Mouse (Mus musculus) intestine, postnatal 0 days (tissue): ENCODE data around the gene Car3. TPM values are rescaled to one million over a fixed set of nuclear protein-coding genes. Genes with fewer than 3 reads are reported as not detected.

Experiments used
- ATAC-seq: fragments of 200-750 bp; cut with Nextera tagmentation; 2 replicates; pipeline ENCODE4 v1.8.0; 2017; ENCODE audit warnings: mild to moderate bottlenecking, moderate TSS enrichment, moderate library complexity
- H3K27ac ChIP-seq: fragments of 300-500 bp; sonication (generic); 2 replicates; pipeline ENCODE4 v1.5.1; 2014; ENCODE audit warnings: mild to moderate bottlenecking, low read depth, low read length, moderate library complexity
- H3K27me3 ChIP-seq: fragments of 300-500 bp; sonication (generic); replicated peaks from 2 replicates; pipeline ENCODE4 v1.6.1; 2014; ENCODE audit warnings: low read length, mixed read lengths; ENCODE audit not compliant: control insufficient read depth, insufficient read depth
- H3K36me3 ChIP-seq: fragments of 300-500 bp; sonication (generic); 2 replicates; pipeline ENCODE4 v1.6.1; 2014; ENCODE audit warnings: mild to moderate bottlenecking, moderate library complexity; ENCODE audit not compliant: control insufficient read depth, insufficient read depth
- H3K4me1 ChIP-seq: fragments of 300-500 bp; sonication (generic); replicated peaks from 2 replicates; pipeline ENCODE4 v1.6.1; 2014; ENCODE audit warnings: antibody characterized with exemption, low read length, mixed read lengths; ENCODE audit not compliant: control insufficient read depth, insufficient read depth
- H3K4me2 ChIP-seq: fragments of 300-500 bp; sonication (generic); replicated peaks from 2 replicates; pipeline ENCODE4 v1.6.1; 2014; ENCODE audit warnings: low read depth, mild to moderate bottlenecking, moderate library complexity
- H3K4me3 ChIP-seq: fragments of 300-500 bp; sonication (generic); 2 replicates; pipeline ENCODE4 v1.5.1; 2014; ENCODE audit warnings: low read depth, low read length
- H3K9ac ChIP-seq: fragments of 300-500 bp; sonication (generic); 2 replicates; pipeline ENCODE4 v1.6.1; 2014; ENCODE audit warnings: mild to moderate bottlenecking, low read depth, low read length
- H3K9me3 ChIP-seq: fragments of 300-500 bp; sonication (generic); 2 replicates; pipeline ENCODE4 v1.6.1; 2016; ENCODE audit warnings: mixed run types; ENCODE audit not compliant: control insufficient read depth
- CTCF ChIP-seq: sonication (generic); IDR thresholded peaks from 2 replicates; pipeline ENCODE4 v1.5.1; 2016; ENCODE audit warnings: low read depth, mild to moderate bottlenecking, control low read depth, antibody characterized with exemption, moderate library complexity
- WGBS: fragments of 180-500 bp; shearing (Covaris S2); extraction: QIAGEN DNeasy Blood & Tissue Kit; methylation state at CpG from one replicate; pipeline ENCODE4 v1.1.7; 2014; 5-methylcytosine and 5-hydroxymethylcytosine counted together
- polyA plus RNA-seq: library from polyadenylated mRNA; unstranded; fragments of >200 nt; fragmentation: Nextera tagmentation; extraction: Ambion mirVana; gene quantifications from 2 replicates; pipeline ENCODE4 v1.2.1, GENCODE M21; 2015

Car3 gene
- polyA plus RNA-seq, 1 experiment from 2014 or later = 1.4 TPM

GRCm38 (mm10) chr3:14838936-14839335 lies 24.4 kb upstream of the Car3 start:
- 97% methylated on average over 1 of the region's 1 CpGs for WGBS
- no peaks in the 10 kb centered on the region for H3K36me3 ChIP-seq
- ATAC-seq = no peak

DNA sequence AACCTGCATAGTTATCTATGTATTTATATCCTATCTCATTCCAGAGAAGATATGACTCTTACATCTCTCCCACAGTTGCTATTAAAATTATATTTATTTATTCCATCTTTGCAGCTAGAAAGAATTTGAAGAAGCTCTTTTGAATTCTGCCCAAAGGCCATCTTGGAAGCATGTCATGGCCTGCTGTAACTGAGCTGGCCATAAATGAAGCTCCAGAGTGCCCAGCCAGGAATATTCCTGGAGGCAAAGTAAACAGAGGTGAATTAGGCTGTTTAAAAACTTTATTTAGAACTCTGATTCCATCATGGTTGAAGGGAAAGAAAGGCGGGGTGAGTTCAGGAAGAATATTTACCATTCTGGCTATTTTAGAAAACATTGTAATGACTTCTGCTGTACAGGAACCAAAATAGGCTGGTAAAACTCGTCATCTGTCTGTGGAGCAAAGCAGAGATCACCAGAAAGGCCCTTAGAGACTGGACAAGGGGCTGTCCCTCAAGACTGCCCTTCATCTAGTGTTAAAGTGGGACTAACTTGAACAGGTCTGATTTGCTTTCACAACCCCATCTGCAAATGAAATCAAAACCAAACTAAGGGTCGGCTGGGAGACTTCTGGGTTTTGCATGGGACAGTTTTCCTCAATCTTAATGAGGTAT lies 23.7 kb upstream of the Car3 start:
- no peaks in the 10 kb centered on the region for H3K9me3 ChIP-seq
- H3K4me3 ChIP-seq = no peak overlapping the region
- no peak for ATAC-seq
- WGBS = 71% methylated on average over 3 of the region's 3 CpGs
- H3K4me1 ChIP-seq = no peaks in the 10 kb centered on the region
- TF ChIP-seq CTCF = no peak
- H3K4me2 ChIP-seq = no peak overlapping the region
- H3K27me3 ChIP-seq = no peaks in the 10 kb centered on the region
- no peaks in the 10 kb centered on the region for H3K36me3 ChIP-seq
- no peak overlapping the region for H3K9ac ChIP-seq
- H3K27ac ChIP-seq = no peak overlapping the region

More at GRCm38 (mm10) chr3:14838936-14839335, 24.4 kb upstream of the Car3 start:
- Histone ChIP-seq H3K9me3 (no peaks in the 10 kb centered on the region), H3K4me3 (no peak overlapping the region), H3K27ac (no peak overlapping the region), H3K9ac (no peak overlapping the region), H3K27me3 (no peaks in the 10 kb centered on the region), H3K4me2 (no peak overlapping the region), H3K4me1 (no peaks in the 10 kb centered on the region)
- no peak for TF ChIP-seq CTCF

DNA sequence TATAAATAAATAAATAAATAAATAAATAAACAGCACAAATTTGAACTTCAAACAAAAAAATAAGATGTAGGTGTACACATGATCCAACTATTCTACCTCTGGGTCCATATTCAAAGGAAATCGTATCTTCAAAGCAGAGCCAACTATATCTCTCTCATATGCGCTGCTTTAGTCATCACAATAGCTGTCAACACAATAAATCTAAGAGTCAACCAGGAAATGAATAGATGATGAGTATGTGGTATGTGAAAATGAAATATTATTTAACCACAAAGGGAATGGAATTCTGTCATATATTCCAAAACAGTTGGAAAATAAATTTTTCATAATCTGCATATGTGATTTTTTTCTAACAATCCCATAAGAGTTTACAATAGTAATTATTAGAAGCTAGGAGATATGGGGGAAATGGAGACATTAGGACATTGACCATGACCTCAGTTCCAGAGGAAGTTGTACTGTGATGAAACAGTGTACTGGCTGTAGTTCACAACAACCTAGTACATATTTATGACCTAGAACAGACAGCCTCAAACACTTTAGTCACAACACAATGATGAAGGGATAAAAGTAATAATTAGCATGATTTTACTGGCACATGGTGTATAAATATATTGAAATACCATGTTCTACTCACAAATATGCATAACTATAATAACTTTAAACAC lies 14.6 kb upstream of the Car3 start:
- H3K9ac ChIP-seq = no peak overlapping the region
- ATAC-seq = no peak
- no peaks in the 10 kb centered on the region for H3K9me3 ChIP-seq
- no peak overlapping the region for H3K4me2 ChIP-seq
- H3K27me3 ChIP-seq = no peaks in the 10 kb centered on the region
- no peaks in the 10 kb centered on the region for H3K4me1 ChIP-seq
- no peaks in the 10 kb centered on the region for H3K36me3 ChIP-seq
- H3K4me3 ChIP-seq = no peak overlapping the region
- H3K27ac ChIP-seq = no peak overlapping the region
- no peak for TF ChIP-seq CTCF
- WGBS = 82% methylated on average over 2 of the region's 2 CpGs

DNA sequence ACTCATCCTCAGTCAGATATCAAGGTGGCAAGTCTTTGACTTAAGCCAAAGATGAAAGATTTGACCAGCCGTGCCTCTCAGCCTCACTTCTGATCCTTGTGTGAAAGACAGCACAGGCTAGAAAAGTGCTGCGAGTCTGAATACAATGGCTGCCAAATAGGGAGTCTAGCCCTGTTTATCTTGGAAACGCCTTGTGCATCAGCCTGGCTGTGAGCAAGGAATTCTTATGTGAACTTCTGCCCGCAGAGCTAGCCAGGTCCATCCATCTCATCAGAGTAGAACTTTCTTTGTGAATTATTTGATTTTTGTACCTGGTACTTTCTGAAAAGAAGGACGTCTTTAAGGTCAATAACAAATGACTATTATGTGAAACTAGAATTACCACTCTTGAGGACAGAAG lies 9.3 kb upstream of the Car3 start:
- H3K4me2 ChIP-seq = no peak overlapping the region
- H3K9me3 ChIP-seq = no peaks in the 10 kb centered on the region
- no peak overlapping the region for H3K4me3 ChIP-seq
- no peak for TF ChIP-seq CTCF
- H3K36me3 ChIP-seq = no peaks in the 10 kb centered on the region
- H3K4me1 ChIP-seq = no peaks in the 10 kb centered on the region
- no peaks in the 10 kb centered on the region for H3K27me3 ChIP-seq
- no peak overlapping the region for H3K27ac ChIP-seq
- ATAC-seq = no peak
- H3K9ac ChIP-seq = no peak overlapping the region
- 55% methylated on average over 5 of the region's 5 CpGs for WGBS

DNA sequence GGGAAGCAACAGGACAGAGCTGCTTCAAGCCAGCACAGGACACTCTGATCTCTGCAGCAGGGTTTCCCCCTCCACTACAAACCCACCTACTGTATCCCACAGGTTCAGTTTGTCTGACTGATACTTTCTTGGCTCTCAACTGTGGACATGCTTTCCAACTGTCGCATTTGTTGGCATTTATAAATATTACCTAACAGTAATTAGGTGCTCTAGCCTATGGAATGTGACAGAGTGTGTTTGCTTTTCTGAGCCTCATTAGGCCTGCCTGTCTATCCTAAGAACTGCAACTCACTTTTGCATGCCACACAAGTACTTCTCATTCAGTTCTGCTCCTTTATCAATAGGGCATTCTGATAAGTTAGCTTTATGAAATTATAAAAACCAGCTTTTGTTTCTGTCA lies 8.9 kb upstream of the Car3 start:
- no peaks in the 10 kb centered on the region for H3K27me3 ChIP-seq
- ATAC-seq = no peak
- TF ChIP-seq CTCF = no peak
- H3K27ac ChIP-seq = no peak overlapping the region
- no peak overlapping the region for H3K4me2 ChIP-seq
- no peaks in the 10 kb centered on the region for H3K9me3 ChIP-seq
- no peaks in the 10 kb centered on the region for H3K36me3 ChIP-seq
- 47% methylated on average over 1 of the region's 1 CpGs for WGBS
- H3K4me1 ChIP-seq = no peaks in the 10 kb centered on the region
- no peak overlapping the region for H3K9ac ChIP-seq
- no peak overlapping the region for H3K4me3 ChIP-seq

DNA sequence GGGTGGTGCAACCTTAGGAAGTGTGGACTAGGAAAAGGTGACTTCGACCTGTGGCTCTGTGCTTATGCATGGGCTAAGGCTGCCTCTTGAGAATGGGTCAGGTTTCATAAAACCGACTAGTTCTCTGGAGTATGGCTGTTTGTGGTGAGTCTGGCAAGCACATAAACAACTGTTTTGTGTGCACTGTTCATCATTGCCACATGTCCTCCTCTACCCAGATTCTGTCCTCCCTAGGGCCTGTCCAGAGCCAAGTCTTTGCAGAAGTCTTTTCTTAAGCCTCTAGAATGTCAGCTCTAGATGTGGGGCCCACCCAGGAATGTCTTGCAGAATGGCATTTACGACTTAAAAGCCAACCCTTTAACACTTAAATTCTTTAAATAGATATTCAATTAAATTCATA lies 5.4 kb upstream of the Car3 start:
- no peak for ATAC-seq
- Histone ChIP-seq H3K9me3 (no peaks in the 10 kb centered on the region), H3K36me3 (no peaks in the 10 kb centered on the region), H3K27ac (no peak overlapping the region), H3K27me3 (peaks cover 4% of the 10 kb centered on the region; the same call in 1 of the 2 replicates), H3K4me2 (no peak overlapping the region), H3K9ac (no peak overlapping the region), H3K4me1 (no peaks in the 10 kb centered on the region), H3K4me3 (no peak overlapping the region)
- no peak for TF ChIP-seq CTCF
- WGBS = 82% methylated on average over 3 of the region's 3 CpGs
